Mouse (Mus musculus) CH12.LX (cell line): Measurements from ENCODE around the gene Srsf6. TPM values are rescaled to one million over a fixed set of nuclear protein-coding genes. Genes with fewer than 3 reads are reported as not detected.

Experiments used
- DNase-seq: peaks from one replicate; pipeline ENCODE4 v3.0.0-alpha.2; 2013; ENCODE audit errors: extremely low read depth
- H3K27ac ChIP-seq: 2 replicates; pipeline ENCODE4 v1.5.1; 2012; ENCODE audit warnings: low read depth, mild to moderate bottlenecking, control low read depth, moderate library complexity; ENCODE audit not compliant: insufficient read depth
- H3K27me3 ChIP-seq: replicated peaks from 2 replicates; pipeline ENCODE3; 2012; ENCODE audit warnings: inconsistent platforms
- H3K36me3 ChIP-seq, 2 experiments: replicated peaks in 1 of 2; 2 replicates each; pipeline versions ENCODE3 to v1.6.1; 2012; ENCODE audit warnings: inconsistent platforms in 1 of 2, low read length in 1 of 2, mild to moderate bottlenecking in 1 of 2, mixed read lengths in 1 of 2, moderate library complexity in 1 of 2; ENCODE audit not compliant: control insufficient read depth in 1 of 2, insufficient read depth in 1 of 2
- H3K4me1 ChIP-seq, 2 experiments: 2 replicates each; pipeline ENCODE4 v1.6.1; 2012; ENCODE audit warnings: inconsistent platforms in 1 of 2, moderate library complexity in 1 of 2; ENCODE audit not compliant: insufficient read depth in 2 of 2, control insufficient read depth in 1 of 2
- H3K4me2 ChIP-seq: 2 replicates; pipeline ENCODE4 v1.6.1; 2012; ENCODE audit warnings: low read depth, mild to moderate bottlenecking, control low read depth; ENCODE audit not compliant: poor library complexity, insufficient read depth, severe bottlenecking
- H3K4me3 ChIP-seq, 3 experiments: fragments of 150-350 bp in 1 of 3; sonication (generic) in 1 of 3; replicated peaks in 1 of 3; 2 replicates each; pipeline versions ENCODE3 to v1.5.1; 2011 to 2012; ENCODE audit warnings: low read depth in 2 of 3, low read length in 2 of 3, mild to moderate bottlenecking in 2 of 3, moderate library complexity in 2 of 3, control low read depth in 1 of 3, improper control_type of control experiment in 1 of 3, inconsistent platforms in 1 of 3, mixed read lengths in 1 of 3; ENCODE audit not compliant: poor library complexity in 1 of 3
- H3K79me2 ChIP-seq: replicated peaks from 2 replicates; pipeline ENCODE4 v1.6.1; 2012; ENCODE audit warnings: mild to moderate bottlenecking, moderate library complexity; ENCODE audit not compliant: control insufficient read depth, poor library complexity, insufficient read depth, severe bottlenecking; ENCODE audit errors: extremely low read depth
- H3K9ac ChIP-seq: 2 replicates; pipeline ENCODE4 v1.6.1; 2012; ENCODE audit warnings: low read depth, mild to moderate bottlenecking, control low read depth, moderate library complexity; ENCODE audit not compliant: insufficient read depth
- H3K9me3 ChIP-seq: replicated peaks from 2 replicates; pipeline ENCODE3; 2012; ENCODE audit warnings: low read length, inconsistent platforms, mixed read lengths
- CTCF ChIP-seq, 2 experiments: IDR thresholded peaks in 1 of 2; conservative IDR thresholded peaks in 1 of 2; 2 replicates each; pipeline ENCODE4 v1.5.1; 2011 to 2012; ENCODE audit warnings: low read depth in 2 of 2, low read length in 2 of 2, improper control_type of control experiment in 1 of 2, inconsistent platforms in 1 of 2, mild to moderate bottlenecking in 1 of 2, moderate library complexity in 1 of 2
- E2F4 ChIP-seq: IDR thresholded peaks from 2 replicates; pipeline ENCODE4 v1.6.1; 2011; ENCODE audit warnings: low read depth, low read length, improper control_type of control experiment; ENCODE audit not compliant: insufficient replicate concordance
- EP300 ChIP-seq: IDR thresholded peaks from 2 replicates; pipeline ENCODE4 v1.6.1; 2011; ENCODE audit warnings: low read length, improper control_type of control experiment
- ETS1 ChIP-seq: conservative IDR thresholded peaks from 2 replicates; pipeline ENCODE4 v1.6.1; 2012; ENCODE audit warnings: low read depth, mild to moderate bottlenecking, inconsistent platforms, low read length, improper control_type of control experiment, moderate library complexity
- GABPA ChIP-seq: IDR thresholded peaks from 2 replicates; pipeline ENCODE4 v1.6.1; 2012; ENCODE audit warnings: low read depth, low read length, improper control_type of control experiment, inconsistent platforms; ENCODE audit not compliant: insufficient replicate concordance
- HCFC1 ChIP-seq: IDR thresholded peaks from 2 replicates; pipeline ENCODE4 v1.6.1; 2012; ENCODE audit warnings: low read depth, mild to moderate bottlenecking, inconsistent platforms, low read length, improper control_type of control experiment
- JUND ChIP-seq: conservative IDR thresholded peaks from 2 replicates; pipeline ENCODE4 v1.6.1; 2011; ENCODE audit warnings: low read depth, low read length, improper control_type of control experiment
- MAZ ChIP-seq: IDR thresholded peaks from 2 replicates; pipeline ENCODE4 v1.6.1; 2012; ENCODE audit warnings: low read depth, mild to moderate bottlenecking, inconsistent platforms, low read length, improper control_type of control experiment, moderate library complexity
- MEF2A ChIP-seq: IDR thresholded peaks from 2 replicates; pipeline ENCODE4 v1.6.1; 2014; ENCODE audit warnings: low read depth, mild to moderate bottlenecking, inconsistent platforms, low read length, improper control_type of control experiment, borderline replicate concordance
- NELFE ChIP-seq: IDR thresholded peaks from 2 replicates; pipeline ENCODE4 v1.6.1; 2011; ENCODE audit warnings: low read depth, low read length, improper control_type of control experiment
- NRF1 ChIP-seq: IDR thresholded peaks from 2 replicates; pipeline ENCODE4 v1.6.1; 2014; ENCODE audit warnings: low read depth, mild to moderate bottlenecking, inconsistent platforms, low read length, improper control_type of control experiment, moderate library complexity
- POLR2A ChIP-seq: IDR thresholded peaks from 2 replicates; pipeline ENCODE4 v1.6.1; 2011; ENCODE audit warnings: low read depth, mild to moderate bottlenecking, improper control_type of control experiment, low read length
- POLR2AphosphoS2 ChIP-seq: IDR thresholded peaks from 2 replicates; pipeline ENCODE4 v1.6.1; 2011; ENCODE audit warnings: low read depth, low read length, improper control_type of control experiment
- RAD21 ChIP-seq: IDR thresholded peaks from 2 replicates; pipeline ENCODE4 v1.6.1; 2011; ENCODE audit warnings: low read depth, mild to moderate bottlenecking, low read length, improper control_type of control experiment, moderate library complexity
- SMC3 ChIP-seq: IDR thresholded peaks from 2 replicates; pipeline ENCODE4 v1.6.1; 2011; ENCODE audit warnings: low read depth, low read length, improper control_type of control experiment
- TBP ChIP-seq: conservative IDR thresholded peaks from 2 replicates; pipeline ENCODE4 v1.6.1; 2011; ENCODE audit warnings: low read depth, low read length, improper control_type of control experiment
- TCF12 ChIP-seq: IDR thresholded peaks from 2 replicates; pipeline ENCODE4 v1.6.1; 2014; ENCODE audit warnings: low read depth, mild to moderate bottlenecking, inconsistent platforms, low read length, improper control_type of control experiment
- UBTF ChIP-seq: IDR thresholded peaks from 2 replicates; pipeline ENCODE4 v1.6.1; 2012; ENCODE audit warnings: low read depth, mild to moderate bottlenecking, inconsistent platforms, low read length, improper control_type of control experiment, moderate library complexity
- USF1 ChIP-seq: IDR thresholded peaks from 2 replicates; pipeline ENCODE4 v1.6.1; 2014; ENCODE audit warnings: low read depth, mild to moderate bottlenecking, inconsistent platforms, low read length, improper control_type of control experiment
- ZC3H11A ChIP-seq: IDR thresholded peaks from 2 replicates; pipeline ENCODE4 v1.6.1; 2012; ENCODE audit warnings: low read depth, mild to moderate bottlenecking, inconsistent platforms, low read length, improper control_type of control experiment
- ZKSCAN1 ChIP-seq: IDR thresholded peaks from 2 replicates; pipeline ENCODE4 v1.6.1; 2012; ENCODE audit warnings: low read depth, inconsistent platforms, low read length, improper control_type of control experiment, borderline replicate concordance
- dilution Hi-C: fragments of 300-500 bp; cut with MboI; formaldehyde crosslinking; loops from 2 replicates; pipeline ENCODE4 v1.14.3; 2020; ENCODE audit warnings: low sequenced_read_pairs; ENCODE audit not compliant: extremely low pct_unique_long_range_greater_than_20kb, extremely low pct_ligation_motif_present
- in situ Hi-C: fragments of 300-500 bp; cut with MboI; formaldehyde crosslinking; loops from 3 replicates; pipeline ENCODE4 v1.14.3; 2019; ENCODE audit warnings: low sequenced_read_pairs, low pct_ligation_motif_present, low pct_unique_long_range_greater_than_20kb, mixed read lengths
- polyA plus RNA-seq: library from polyadenylated mRNA; unstranded; fragments of >175 nt; gene quantifications from 2 replicates; pipeline ENCODE4 v1.2.1, GENCODE M21; 2012; ENCODE audit warnings: low read depth; ENCODE audit not compliant: insufficient read length
- total RNA-seq, 2 experiments: library from RNA; depleted of rRNA; stranded (reverse); fragments of 300-350 nt in 1 of 2; fragments of >200 nt in 1 of 2; gene quantifications; 2 replicates each; pipeline ENCODE4 v1.2.3; 2012 to 2014

Gene Srsf6
- total and polyA plus RNA-seq, 3 experiments = 96.3 to 227 (median 204) TPM

DNA sequence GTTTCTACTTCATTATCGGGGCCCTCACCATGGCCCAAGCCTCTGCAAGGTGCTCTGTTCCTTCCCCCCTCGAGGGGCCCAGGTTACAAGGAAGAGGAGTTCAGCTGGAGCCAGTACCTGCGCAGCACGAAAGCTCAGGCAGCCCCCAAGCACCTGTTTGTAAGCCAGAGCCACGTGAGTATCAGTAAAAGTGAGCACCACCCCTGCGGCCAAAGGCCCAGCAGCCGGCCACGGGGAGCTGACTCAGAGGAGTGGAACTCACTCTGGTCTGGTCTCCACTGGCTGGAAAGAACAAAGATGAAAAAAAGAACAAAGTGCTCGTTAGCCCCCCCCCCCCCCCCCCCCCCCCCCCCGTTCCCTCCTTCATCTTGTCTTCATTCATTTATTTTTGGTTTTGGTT, 30.0 kb downstream of the Srsf6 start:
- Histone ChIP-seq H3K27me3 (peaks cover 34% of the 10 kb centered on the region), H3K27ac (no peak overlapping the region), H3K79me2 (no peaks in the 10 kb centered on the region), H3K4me2 (no peak overlapping the region), H3K4me3 (no peak overlapping the region), H3K9ac (no peak overlapping the region), H3K9me3 (no peaks in the 10 kb centered on the region), H3K4me1 (no peaks in the 10 kb centered on the region), H3K36me3 (no peaks in the 10 kb centered on the region)
- TF ChIP-seq E2F4 = no peak
- TF ChIP-seq TCF12 = no peak
- no peak for TF ChIP-seq JUND
- no peak for TF ChIP-seq USF1
- TF ChIP-seq EP300 = no peak
- no peak for TF ChIP-seq CTCF (conservative IDR thresholded peaks at IDR 0.05 in 1 of 2, IDR thresholded peaks at IDR 0.05 in 1 of 2; ENCODE audit: low read depth in 2 of 2, low read length in 2 of 2)
- no peak for TF ChIP-seq ETS1
- dilution Hi-C loops (no loop called here), in situ Hi-C loops (no loop called here)
- DNase-seq = no peak

DNA sequence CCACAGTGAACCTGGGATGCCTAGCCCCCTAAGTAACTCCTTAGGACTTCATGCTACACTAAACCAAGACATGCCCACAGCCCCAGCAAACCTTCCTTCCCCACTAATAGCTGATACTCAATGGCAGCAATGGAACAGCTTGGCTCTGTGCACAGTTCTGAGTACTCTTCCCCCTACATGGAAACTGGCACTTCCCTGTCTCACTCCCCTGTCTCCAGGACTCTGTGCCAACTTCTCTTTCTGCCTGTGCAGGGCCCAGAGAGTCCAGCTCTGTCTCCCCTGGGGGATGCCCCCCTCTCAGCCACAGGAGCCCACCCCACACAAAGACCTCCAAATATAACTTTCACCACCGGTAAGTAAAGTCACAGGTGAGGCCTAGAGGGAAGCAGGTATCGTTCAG, 35.4 kb downstream of the Srsf6 start:
- in situ Hi-C loops (no loop called here), dilution Hi-C loops (no loop called here)
- no peak for TF ChIP-seq NRF1
- TF ChIP-seq USF1 = no peak
- no peak for TF ChIP-seq POLR2A
- no peak for TF ChIP-seq RAD21
- TF ChIP-seq UBTF = no peak
- TF ChIP-seq SMC3 = no peak
- TF ChIP-seq MEF2A = no peak
- TF ChIP-seq NELFE = no peak
- no peak for TF ChIP-seq POLR2AphosphoS2
- no peak for TF ChIP-seq ZKSCAN1
- no peak for TF ChIP-seq CTCF (conservative IDR thresholded peaks at IDR 0.05 in 1 of 2, IDR thresholded peaks at IDR 0.05 in 1 of 2; ENCODE audit: low read depth in 2 of 2, low read length in 2 of 2)
- no peak for TF ChIP-seq GABPA
- no peak for TF ChIP-seq TBP
- no peak for TF ChIP-seq MAZ
- no peak for TF ChIP-seq ZC3H11A
- TF ChIP-seq HCFC1 = no peak
- Histone ChIP-seq H3K36me3 (no peaks in the 10 kb centered on the region), H3K27ac (no peak overlapping the region), H3K4me2 (no peak overlapping the region), H3K4me1 (no peaks in the 10 kb centered on the region), H3K4me3 (no peak overlapping the region), H3K9me3 (no peaks in the 10 kb centered on the region), H3K9ac (no peak overlapping the region), H3K79me2 (no peaks in the 10 kb centered on the region), H3K27me3 (peaks cover 57% of the 10 kb centered on the region)
- no peak for DNase-seq
